In genomic region chr5:123416566-123417518, GRCm38 (mm10) we compare ENCODE assay signal across 14 mouse cellular contexts. TPM values are rescaled to one million over a fixed set of nuclear protein-coding genes. Genes with fewer than 3 reads are reported as not detected.
DNase-seq lines count a peak whose midpoint lies in the region; ATAC-seq and TF ChIP-seq lines count a peak whose summit lies in the region.
"Had no signal": no experiment of that assay in that cellular context is flagged by ENCODE, and none has a peak within 500 bp of the region (broad histone marks: within the 10 kb centered on the region; RNA-seq: fewer than 3 reads in every experiment).

No protein-coding gene starts in this region.

- no peak overlapping the region for H3ac ChIP-seq in myocyte (ENCODE audit: control insufficient read depth, insufficient read length)

- peak; percentile 41 to 54 for DNase-seq in cerebellum, postnatal 10 days
- DNase-seq in cerebellum, postnatal 4 days (ENCODE audit: low spot score in 2 of 2) = no peak
- no peak for DNase-seq in liver
- DNase-seq in gastrocnemius, adult 2 months = peak; percentile 87
- DNase-seq in frontal cortex, postnatal 25 days (ENCODE audit: low spot score in 2 of 2) = no peak
- DNase-seq: cerebellum, postnatal 36 days; thymus, postnatal 25 days had no signal

- no peak overlapping the region for H3K27ac ChIP-seq in liver, embryonic 12.5 days
- peak overlapping the region; percentile 86 for H3K27ac ChIP-seq in gastrocnemius, adult 2 months
- H3K27ac ChIP-seq: liver, embryonic 14.5 days had no signal

- no peak for TF ChIP-seq POLR2A in myocyte (IDR thresholded peaks at IDR 0.05; ENCODE audit: insufficient read length, low read depth)

- no peak overlapping the region for H3K4me2 ChIP-seq in liver, embryonic 12.5 days
- no peak overlapping the region for H3K4me2 ChIP-seq in myocyte (ENCODE audit: low read depth)
- H3K4me2 ChIP-seq: midbrain, embryonic 11.5 days had no signal

- no peak overlapping the region for H3K9ac ChIP-seq in liver, embryonic 12.5 days
- H3K9ac ChIP-seq: liver, embryonic 14.5 days had no signal

- intact Hi-C loops in gastrocnemius, adult 2 months (cut with DNase I) = loop anchor here (2.0 kb wide), 1 partner anchor 20 kb away; no protein-coding TSS in a partner anchor

- no peaks in the 10 kb centered on the region for H3K36me3 ChIP-seq in liver, embryonic 12.5 days
- no peaks in the 10 kb centered on the region for H3K36me3 ChIP-seq in myocyte (ENCODE audit: control insufficient read depth, insufficient read depth)

- H3K9me3 ChIP-seq in liver, embryonic 12.5 days (replicated peaks) = no peaks in the 10 kb centered on the region

- no peaks in the 10 kb centered on the region for H3K79me2 ChIP-seq in myocyte (ENCODE audit: control insufficient read depth, insufficient read depth)

- peaks cover 34% of the 10 kb centered on the region for H3K4me1 ChIP-seq in liver, embryonic 12.5 days

- no peak overlapping the region for H3K4me3 ChIP-seq in liver, embryonic 12.5 days
- no peak overlapping the region for H3K4me3 ChIP-seq in gastrocnemius, adult 2 months
- no peak overlapping the region for H3K4me3 ChIP-seq in myocyte
- H3K4me3 ChIP-seq: erythroblast, embryonic 14.5 days had no signal

- H3K27me3 ChIP-seq in liver, embryonic 12.5 days (replicated peaks) = no peaks in the 10 kb centered on the region
- no peaks in the 10 kb centered on the region for H3K27me3 ChIP-seq in myocyte (ENCODE audit: control insufficient read depth, insufficient read depth, insufficient read length)

- TF ChIP-seq CTCF in gastrocnemius, adult 2 months (IDR thresholded peaks at IDR 0.05) = no peak

- WGBS in liver, embryonic 12.5 days (ENCODE audit: insufficient replicate concordance) = 62% methylated on average over 8 of the region's 8 CpGs

- 0 out of 2 replicates have a peak, but pooled peaks have one; percentile 13 for ATAC-seq in liver, embryonic 12.5 days
- no peak for ATAC-seq in frontal cortex, adult (ENCODE audit: low TSS enrichment)
- ATAC-seq: activated CD4-positive, CD25-positive, alpha-beta regulatory T cell, adult 4 months had no signal

TF ChIP-seq in myocyte, 11 proteins besides CTCF, POLR2A, EP300 and RAD21:
- TF ChIP-seq MYOD1 (IDR thresholded peaks at IDR 0.05; ENCODE audit: control insufficient read depth in 1 of 3, insufficient read length in 2 of 3, low read depth in 2 of 3) (peak in 2 of 3 experiments; percentile 51 to 71), TCF12 (IDR thresholded peaks at IDR 0.05; ENCODE audit: insufficient read depth, poor library complexity, severe bottlenecking) (no peak), CEBPB (IDR thresholded peaks at IDR 0.05; ENCODE audit: insufficient read depth, poor library complexity, severe bottlenecking) (no peak), USF1 (IDR thresholded peaks at IDR 0.05; ENCODE audit: low read depth) (no peak), E2F4 (IDR thresholded peaks at IDR 0.05; ENCODE audit: insufficient read depth) (no peak), POLR2AphosphoS2 (IDR thresholded peaks at IDR 0.05; ENCODE audit: insufficient read length, low read depth) (no peak), MYOG (IDR thresholded peaks at IDR 0.05; ENCODE audit: control insufficient read depth in 1 of 3, insufficient read depth in 1 of 3, insufficient read length in 2 of 3, low read depth in 2 of 3) (peak in 1 of 3 experiments; percentile 70), MAX (IDR thresholded peaks at IDR 0.05; ENCODE audit: low read depth) (no peak)
TF ChIP-seq in myocyte: peak in this region for 2.

RNA-seq across cellular contexts. Expression of gene Mlxip, which starts 22.2 kb away (rescaled TPM):
- polyA plus RNA-seq in liver, embryonic 12.5 days (2016; fragmentation: Nextera tagmentation; extraction: Ambion mirVana) = 6.7 and 7.0 TPM in 2 replicates
- 10 to 100 TPM; 55.7 to 66.0 TPM for total RNA-seq in gastrocnemius, adult 2 months (2021)
- 6.0 TPM for polyA plus RNA-seq in myocyte (2012; fragmentation: generic; extraction: Trizol)

Comparison
In these comparisons a context has a peak if more than half of its experiments do, and no peak if none do; other contexts are left out.
1. DNase-seq: peak in cerebellum, postnatal 10 days (2 of 2) and gastrocnemius, adult 2 months (single experiment); none in cerebellum, postnatal 4 days (0 of 2), liver (single experiment) and frontal cortex, postnatal 25 days (0 of 2).